Mouse (Mus musculus) T-cell, adult 2 months (primary cell): Measurements from ENCODE around the gene Slc44a1.

Source experiments
- DNase-seq: peaks from one replicate; pipeline ENCODE4 v3.0.0; 2022; ENCODE audit warnings: low spot score

Gene Slc44a1

DNA sequence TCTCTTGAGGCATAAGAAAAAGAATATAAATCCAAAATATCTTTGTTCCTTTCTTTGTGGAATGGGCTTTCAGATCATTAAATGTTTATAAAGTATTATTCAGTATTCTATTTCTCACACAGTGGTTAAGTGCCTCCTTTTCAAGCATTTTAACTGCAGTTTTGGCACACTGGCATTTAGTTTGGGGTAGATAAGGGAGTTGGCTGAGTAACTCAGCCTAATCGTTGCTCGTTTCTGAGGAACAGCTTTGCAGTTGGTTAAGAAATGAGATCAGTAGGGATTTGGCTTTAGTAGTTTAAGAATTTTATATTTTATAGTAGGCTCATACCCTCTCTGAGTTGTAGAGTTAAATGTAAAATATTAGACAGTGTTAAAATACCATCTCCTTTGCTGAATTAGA lies 97.3 kb downstream of the Slc44a1 start:
- no peak for DNase-seq

DNA sequence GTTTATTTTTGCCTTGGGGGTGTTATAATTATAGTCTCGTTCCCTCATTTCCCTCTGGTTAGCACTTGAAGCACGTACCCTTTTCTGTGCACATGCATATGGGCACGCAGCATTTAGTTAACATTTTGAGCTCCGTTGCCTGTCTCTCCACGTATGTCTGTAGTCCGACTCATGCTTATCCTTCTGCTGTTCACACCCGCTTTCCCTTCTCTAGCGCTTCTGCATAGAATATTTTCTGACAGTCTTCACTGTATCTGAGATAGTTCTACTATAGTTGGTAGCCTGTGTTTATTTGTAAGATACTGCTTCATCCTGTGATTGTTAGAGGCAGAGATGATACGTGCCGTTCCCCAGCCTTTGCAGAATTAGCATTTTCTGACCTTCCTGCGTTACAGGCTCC lies 98.4 kb downstream of the Slc44a1 start:
- DNase-seq, result no peak

DNA sequence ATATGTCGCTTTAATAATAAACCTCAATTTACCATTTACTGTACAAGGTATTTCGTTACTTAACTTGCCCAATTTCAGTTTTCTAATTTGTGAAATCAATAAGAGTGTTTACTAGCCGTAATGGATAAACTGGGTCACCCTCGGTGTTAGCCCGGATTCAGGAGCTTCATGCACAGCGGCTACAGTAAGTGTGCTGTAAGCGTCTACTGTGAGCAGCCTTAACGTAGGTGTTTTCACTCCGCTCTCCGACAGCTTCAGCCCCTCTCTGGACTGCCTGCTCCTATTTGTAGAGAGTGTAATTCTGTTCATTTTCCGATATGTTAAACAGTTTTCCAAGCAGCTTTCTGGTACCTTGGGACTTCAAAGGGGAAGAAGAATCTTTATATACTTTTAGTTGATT lies 99.7 kb downstream of the Slc44a1 start:
- no peak for DNase-seq

DNA sequence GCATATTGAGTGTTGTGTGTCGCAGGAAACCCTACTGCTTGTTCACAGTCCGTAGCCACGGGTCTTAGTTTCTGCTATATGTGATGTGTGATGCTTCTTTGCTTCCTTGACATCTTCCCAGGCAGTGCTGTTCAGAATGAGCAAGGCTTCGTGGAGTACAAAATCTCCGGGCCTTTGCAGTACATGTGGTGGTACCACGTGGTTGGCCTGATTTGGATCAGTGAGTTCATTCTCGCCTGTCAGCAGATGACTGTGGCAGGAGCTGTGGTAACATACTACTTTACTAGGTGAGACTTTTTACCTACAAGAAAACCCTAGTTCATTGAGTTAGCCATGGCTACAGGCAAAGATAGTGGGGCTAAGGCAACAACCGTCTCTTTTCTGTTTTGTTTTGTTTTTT lies 103.2 kb downstream of the Slc44a1 start:
- no peak for DNase-seq

- no peak for DNase-seq
Measured at GRCm38 (mm10) chr4:53544889-53545288, 104.7 kb downstream of the Slc44a1 start.

- no peak for DNase-seq
Measured at GRCm38 (mm10) chr4:53547381-53547780, 107.2 kb downstream of the Slc44a1 start.

DNA sequence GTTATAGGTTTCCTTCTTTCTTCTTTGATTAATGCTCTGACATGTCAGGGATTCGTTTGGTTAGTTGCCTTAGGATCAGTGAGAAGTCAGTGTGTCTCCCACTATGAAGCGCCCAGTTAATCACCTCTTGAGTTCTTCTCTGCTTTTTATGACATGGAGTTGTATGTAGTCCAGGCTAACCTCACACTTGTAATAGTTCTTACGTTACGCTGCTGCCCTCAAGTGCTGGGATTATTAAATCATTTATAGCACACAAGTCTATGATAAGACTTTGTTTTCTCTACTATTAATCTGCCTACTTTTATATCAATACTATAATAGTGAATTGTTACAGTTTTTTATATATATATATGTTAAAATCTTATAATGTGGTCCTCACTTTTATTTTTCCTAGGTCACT lies 109.2 kb downstream of the Slc44a1 start:
- no peak for DNase-seq

DNA sequence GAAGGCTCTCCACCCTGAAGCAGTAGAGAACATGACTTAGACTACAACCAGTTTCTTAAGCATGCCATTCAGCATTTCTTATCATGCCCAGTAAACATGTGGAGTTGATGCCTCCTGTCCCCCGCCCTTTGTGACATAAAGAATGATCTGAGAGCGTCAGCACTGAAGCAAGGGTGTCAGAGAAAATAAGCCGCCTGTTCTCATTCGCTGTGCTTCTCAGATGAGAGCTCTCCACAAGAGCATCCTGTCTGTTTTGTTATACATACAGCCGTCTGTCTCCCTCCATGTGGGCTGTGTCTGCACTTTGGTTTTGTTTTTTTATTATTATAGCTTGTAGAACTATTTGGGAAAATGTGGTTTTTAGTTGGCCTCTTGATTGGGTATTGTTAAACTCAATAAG lies 124.4 kb downstream of the Slc44a1 start:
- DNase-seq, result no peak

GRCm38 (mm10) chr4:53567065-53567464 lies 126.9 kb downstream of the Slc44a1 start:
- no peak for DNase-seq

- DNase-seq, result no peak
Measured at GRCm38 (mm10) chr4:53575558-53575957, 135.3 kb downstream of the Slc44a1 start.

- DNase-seq, result no peak
Measured at GRCm38 (mm10) chr4:53587676-53588075, 147.5 kb downstream of the Slc44a1 start.

GRCm38 (mm10) chr4:53588936-53589335 lies 148.7 kb downstream of the Slc44a1 start:
- no peak for DNase-seq

GRCm38 (mm10) chr4:53589466-53589865 lies 149.3 kb downstream of the Slc44a1 start:
- DNase-seq, result no peak

- no peak for DNase-seq
Measured at GRCm38 (mm10) chr4:53590163-53590562, 149.9 kb downstream of the Slc44a1 start.

GRCm38 (mm10) chr4:53590691-53591447 lies 150.7 kb downstream of the Slc44a1 start:
- no peak for DNase-seq

- DNase-seq, result no peak
Measured at GRCm38 (mm10) chr4:53591536-53591935, 151.3 kb downstream of the Slc44a1 start.

- DNase-seq, result no peak
Measured at GRCm38 (mm10) chr4:53591941-53592340, 151.7 kb downstream of the Slc44a1 start.

- DNase-seq, result no peak
Measured at GRCm38 (mm10) chr4:53592386-53592785, 152.2 kb downstream of the Slc44a1 start.

DNA sequence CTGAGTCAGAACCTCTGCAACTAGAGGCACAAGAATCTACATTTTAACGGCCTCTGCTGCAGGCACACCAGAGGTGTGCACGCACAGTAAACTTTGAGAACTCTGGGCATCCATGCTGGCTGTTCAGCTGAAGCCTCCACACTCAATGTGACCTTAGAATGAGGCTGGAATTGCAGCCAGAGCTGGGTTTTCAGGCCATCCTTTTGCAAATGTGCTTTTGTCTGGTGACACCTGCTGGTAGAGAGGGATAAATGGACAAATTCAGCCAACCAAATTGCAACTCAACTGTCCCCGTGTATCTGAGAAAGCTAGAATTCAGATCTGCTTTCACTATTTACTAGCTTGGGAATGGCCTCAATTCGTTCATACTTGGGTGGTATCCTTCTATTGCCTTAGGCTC lies 154.0 kb downstream of the Slc44a1 start:
- no peak for DNase-seq

GRCm38 (mm10) chr4:53595246-53596062 lies 155.2 kb downstream of the Slc44a1 start:
- DNase-seq, result no peak

- no peak for DNase-seq
Measured at GRCm38 (mm10) chr4:53596063-53596895, 156.1 kb downstream of the Slc44a1 start.

DNA sequence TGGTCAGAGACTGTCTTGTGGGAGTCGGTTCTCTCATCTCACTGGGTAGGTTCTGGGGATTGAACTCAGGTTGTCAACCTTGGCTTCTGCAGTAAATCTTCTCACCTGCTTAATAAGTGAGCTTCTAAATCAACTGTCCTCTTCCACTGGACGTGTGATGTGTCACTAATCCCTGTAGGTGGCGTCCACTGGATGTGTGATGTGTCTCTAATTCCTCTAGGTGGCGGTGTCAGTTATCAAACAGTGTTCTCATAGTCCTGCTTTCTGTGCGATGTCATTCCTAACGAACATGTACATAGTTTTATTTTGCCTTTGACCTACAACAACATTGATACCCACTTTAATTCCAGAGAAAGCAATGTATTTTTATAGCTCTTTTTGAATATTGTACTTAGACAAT lies 160.2 kb downstream of the Slc44a1 start:
- no peak for DNase-seq
